23 mouse cellular contexts compared by ENCODE assay signal in the genomic region with DNA sequence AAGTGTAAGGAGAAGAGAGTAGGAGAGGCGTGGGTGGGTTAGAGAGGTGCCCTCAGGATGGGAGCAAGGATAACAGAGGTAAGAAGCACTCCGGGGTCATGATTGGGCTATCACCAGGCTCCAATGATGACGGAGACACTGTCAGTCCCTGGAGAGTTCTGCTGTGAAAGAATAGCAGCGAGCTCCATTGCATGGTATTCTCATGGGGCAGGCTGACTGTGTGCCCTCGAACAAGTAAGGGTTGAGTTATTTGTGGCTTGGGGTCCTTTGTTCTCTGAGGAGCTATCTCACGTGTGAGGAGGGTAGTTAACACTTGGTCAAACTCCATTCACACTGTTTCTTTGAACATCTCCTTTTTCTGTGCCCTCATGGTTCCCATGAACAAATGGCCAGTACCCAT.
DNase-seq lines count a peak whose midpoint lies in the region; TF ChIP-seq lines count a peak whose summit lies in the region.
"Had no signal": no experiment of that assay in that cellular context is flagged by ENCODE, and none has a peak within 500 bp of the region (broad histone marks: within the 10 kb centered on the region; RNA-seq: fewer than 3 reads in every experiment).

No protein-coding gene starts in this region.

- H3K4me1 ChIP-seq in CH12.LX (ENCODE audit: control insufficient read depth in 1 of 2, insufficient read depth in 2 of 2), result peaks cover 43 to 86% of the 10 kb centered on the region in 2 experiments
- H3K4me1 ChIP-seq: embryonic facial prominence, embryonic 15.5 days; forebrain, embryonic 12.5 days had no signal

- H3K36me3 ChIP-seq in CH12.LX (replicated peaks in 1 of 2; ENCODE audit: control insufficient read depth in 1 of 2, insufficient read depth in 1 of 2, low read length in 1 of 2) (no peaks in the 10 kb centered on the region), myocyte (ENCODE audit: control insufficient read depth, insufficient read depth) (no peaks in the 10 kb centered on the region)
- H3K36me3 ChIP-seq: embryonic facial prominence, embryonic 13.5 days; embryonic facial prominence, embryonic 15.5 days; forebrain, embryonic 10.5 days; forebrain, embryonic 12.5 days had no signal

- peak overlapping the region; percentile 46; the same call in 1 of the 2 replicates for H3K9ac ChIP-seq in CH12.LX (ENCODE audit: insufficient read depth, low read depth)
- H3K9ac ChIP-seq: embryonic facial prominence, embryonic 13.5 days; embryonic facial prominence, embryonic 15.5 days; forebrain, embryonic 12.5 days had no signal

- no peak for TF ChIP-seq EP300 in CH12.LX (IDR thresholded peaks at IDR 0.05; ENCODE audit: low read length)

- TF ChIP-seq CTCF in CH12.LX (conservative IDR thresholded peaks at IDR 0.05 in 1 of 2, IDR thresholded peaks at IDR 0.05 in 1 of 2; ENCODE audit: low read depth in 2 of 2, low read length in 2 of 2), result no peak

- TF ChIP-seq RAD21 in CH12.LX (IDR thresholded peaks at IDR 0.05; ENCODE audit: low read depth, low read length), result no peak

- peak; percentile 73 to 74 for DNase-seq in spleen, postnatal 36 days (ENCODE audit: low spot score in 2 of 2)
- no peak for DNase-seq in spleen, postnatal 14 days (ENCODE audit: low spot score in 2 of 2)
- DNase-seq in B cell, adult 2 months, result peak; percentile 41
- DNase-seq in CH12.LX (ENCODE audit: extremely low read depth), result peak; percentile 83
- no peak for DNase-seq in left cerebral cortex, postnatal 36 days (ENCODE audit: low spot score in 2 of 2)
- no peak for DNase-seq in thymus, postnatal 36 days
- no peak for DNase-seq in retina, postnatal 1 day
- DNase-seq: adrenal gland, adult 2 months; adrenal gland, postnatal 10 days; adrenal gland, postnatal 25 days; cerebellum, adult 11 months; cerebellum, adult 18-20 months; cerebellum, adult 8-10 months; cerebellum, adult 9-11 months; cerebellum, postnatal 14 days; cerebellum, postnatal 36 days; embryo, embryonic 11 days had no signal

- no peaks in the 10 kb centered on the region for H3K27me3 ChIP-seq in CH12.LX (replicated peaks)
- H3K27me3 ChIP-seq in myocyte (ENCODE audit: control insufficient read depth, insufficient read depth, insufficient read length), result no peaks in the 10 kb centered on the region
- H3K27me3 ChIP-seq: embryonic facial prominence, embryonic 13.5 days; embryonic facial prominence, embryonic 15.5 days; forebrain, embryonic 12.5 days had no signal

- H3K79me2 ChIP-seq in CH12.LX (replicated peaks; ENCODE audit: control insufficient read depth, extremely low read depth, insufficient read depth, poor library complexity, severe bottlenecking), result no peaks in the 10 kb centered on the region
- H3K79me2 ChIP-seq in myocyte (ENCODE audit: control insufficient read depth, insufficient read depth), result no peaks in the 10 kb centered on the region

- H3K4me3 ChIP-seq in CH12.LX (replicated peaks in 1 of 3; ENCODE audit: low read depth in 2 of 3, low read length in 2 of 3, poor library complexity in 1 of 3) (peak overlapping the region; percentile 26 to 51 (median 46)), myocyte (peak overlapping the region; percentile 19)
- H3K4me3 ChIP-seq: embryonic facial prominence, embryonic 13.5 days; embryonic facial prominence, embryonic 15.5 days; erythroblast, embryonic 14.5 days; forebrain, embryonic 10.5 days; forebrain, embryonic 12.5 days had no signal

- H3K4me2 ChIP-seq in CH12.LX (ENCODE audit: insufficient read depth, low read depth, poor library complexity, severe bottlenecking) (peak overlapping the region; percentile 89), myocyte (ENCODE audit: low read depth) (peak overlapping the region; percentile 96)
- H3K4me2 ChIP-seq: embryonic facial prominence, embryonic 13.5 days; embryonic facial prominence, embryonic 15.5 days; forebrain, embryonic 12.5 days had no signal

- H3K27ac ChIP-seq in CH12.LX (ENCODE audit: insufficient read depth, low read depth), result peak overlapping the region; percentile 97
- H3K27ac ChIP-seq: embryonic facial prominence, embryonic 13.5 days; embryonic facial prominence, embryonic 15.5 days; forebrain, embryonic 10.5 days; forebrain, embryonic 12.5 days had no signal

- peak; percentile 47 for TF ChIP-seq POLR2A in CH12.LX (IDR thresholded peaks at IDR 0.05; ENCODE audit: low read depth, low read length)
- no peak for TF ChIP-seq POLR2A in myocyte (IDR thresholded peaks at IDR 0.05; ENCODE audit: insufficient read length, low read depth)

- no peaks in the 10 kb centered on the region for H3K9me3 ChIP-seq in CH12.LX (replicated peaks; ENCODE audit: low read length)
- H3K9me3 ChIP-seq: embryonic facial prominence, embryonic 13.5 days; embryonic facial prominence, embryonic 15.5 days; forebrain, embryonic 10.5 days; forebrain, embryonic 12.5 days had no signal

- intact Hi-C loops in left cerebral cortex, postnatal 36 days (cut with DNase I), result no loop called here

- no peak overlapping the region for H3ac ChIP-seq in myocyte (ENCODE audit: control insufficient read depth, insufficient read length)

- dilution Hi-C loops in CH12.LX (cut with MboI; ENCODE audit: extremely low pct_ligation_motif_present, extremely low pct_unique_long_range_greater_than_20kb, low sequenced_read_pairs), result no loop called here

- in situ Hi-C loops in CH12.LX (cut with MboI; ENCODE audit: low pct_ligation_motif_present, low pct_unique_long_range_greater_than_20kb, low sequenced_read_pairs), result no loop called here

TF ChIP-seq in CH12.LX, 34 proteins besides CTCF, POLR2A, EP300 and RAD21 (continues in another document):
- TF ChIP-seq NRF1 (IDR thresholded peaks at IDR 0.05; ENCODE audit: low read depth, low read length) (no peak), PAX5 (IDR thresholded peaks at IDR 0.05; ENCODE audit: low read length) (no peak), MAZ (IDR thresholded peaks at IDR 0.05; ENCODE audit: low read depth, low read length) (no peak), NELFE (IDR thresholded peaks at IDR 0.05; ENCODE audit: low read depth, low read length) (0 out of 2 replicates have a peak, but pooled peaks have one; percentile 10), MAFK (IDR thresholded peaks at IDR 0.05; ENCODE audit: insufficient replicate concordance, low read length) (no peak), GABPA (IDR thresholded peaks at IDR 0.05; ENCODE audit: insufficient replicate concordance, low read depth, low read length) (no peak), JUN (IDR thresholded peaks at IDR 0.05; ENCODE audit: insufficient read depth, low read depth, low read length) (no peak), MAX (IDR thresholded peaks at IDR 0.05; ENCODE audit: low read length) (0 out of 2 replicates have a peak, but pooled peaks have one; percentile 31), CHD1 (IDR thresholded peaks at IDR 0.05; ENCODE audit: low read depth, low read length) (no peak), ZKSCAN1 (IDR thresholded peaks at IDR 0.05; ENCODE audit: borderline replicate concordance, low read depth, low read length) (0 out of 2 replicates have a peak, but pooled peaks have one; percentile 33), MEF2A (IDR thresholded peaks at IDR 0.05; ENCODE audit: borderline replicate concordance, low read depth, low read length) (peak; percentile 69), CHD2 (IDR thresholded peaks at IDR 0.05; ENCODE audit: low read length) (0 out of 2 replicates have a peak, but pooled peaks have one; percentile 20), UBTF (IDR thresholded peaks at IDR 0.05; ENCODE audit: low read depth, low read length) (no peak), TCF12 (IDR thresholded peaks at IDR 0.05; ENCODE audit: low read depth, low read length) (0 out of 2 replicates have a peak, but pooled peaks have one; percentile 40), ELF1 (IDR thresholded peaks at IDR 0.05; ENCODE audit: low read depth, low read length) (no peak), ETS1 (conservative IDR thresholded peaks at IDR 0.05; ENCODE audit: low read depth, low read length) (peak; percentile 63), KAT2A (IDR thresholded peaks at IDR 0.05; ENCODE audit: insufficient replicate concordance, low read length) (0 out of 2 replicates have a peak, but pooled peaks have one; percentile 36), E2F4 (IDR thresholded peaks at IDR 0.05; ENCODE audit: insufficient replicate concordance, low read depth, low read length) (no peak)

TF ChIP-seq in myocyte, 11 proteins besides CTCF, POLR2A, EP300 and RAD21:
- TF ChIP-seq USF1 (IDR thresholded peaks at IDR 0.05; ENCODE audit: low read depth) (no peak), REST (IDR thresholded peaks at IDR 0.05; ENCODE audit: insufficient read depth, insufficient read length) (no peak), SRF (IDR thresholded peaks at IDR 0.05; ENCODE audit: control insufficient read depth, insufficient read length, low read depth) (no peak), E2F4 (IDR thresholded peaks at IDR 0.05; ENCODE audit: insufficient read depth) (no peak), MYOD1 (IDR thresholded peaks at IDR 0.05; ENCODE audit: control insufficient read depth in 1 of 3, insufficient read length in 2 of 3, low read depth in 2 of 3) (no peak), MAX (IDR thresholded peaks at IDR 0.05; ENCODE audit: low read depth) (no peak)
TF ChIP-seq in myocyte: peak in this region for 0.

Comparison
In these comparisons a context has a peak if more than half of its experiments do, and no peak if none do; other contexts are left out.
1. DNase-seq: peak in spleen, postnatal 36 days (2 of 2), B cell, adult 2 months (2 of 2) and CH12.LX (single experiment); none in spleen, postnatal 14 days (0 of 2), left cerebral cortex, postnatal 36 days (0 of 2), thymus, postnatal 36 days (0 of 2) and retina, postnatal 1 day (single experiment).